Mouse (Mus musculus): Measurements from ENCODE around the gene Arl13a. TPM values are rescaled to one million over a fixed set of nuclear protein-coding genes. Genes with fewer than 3 reads are reported as not detected.

Arl13a gene
- polyA plus RNA-seq, 1 experiment from 2014 or later = not detected

DNA sequence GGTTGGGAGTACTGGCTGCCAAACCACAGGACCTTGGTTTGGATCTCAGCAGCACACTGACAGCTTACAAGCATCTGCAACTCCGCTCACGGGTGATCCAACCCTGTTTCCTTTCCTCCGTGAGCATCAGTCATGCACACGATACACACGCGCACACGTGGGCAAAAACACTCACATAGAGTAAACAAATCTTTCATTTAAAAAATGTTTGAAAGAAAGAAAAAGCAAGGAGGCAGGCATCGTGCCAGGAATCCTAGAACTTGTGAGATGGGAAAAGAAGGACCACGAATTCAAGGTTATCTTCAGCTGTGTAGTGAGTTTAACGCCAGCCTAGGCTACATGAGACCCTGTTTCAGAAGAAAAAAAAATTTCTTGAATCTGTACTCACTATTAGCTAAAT, 58.6 kb downstream of the Arl13a start:
- WGBS = 73% methylated on average over 10 of the region's 10 CpGs
- Histone ChIP-seq H3K9ac (ENCODE audit: low read length) (no peak overlapping the region), H3K4me1 (replicated peaks; ENCODE audit: control insufficient read depth, insufficient read depth) (no peaks in the 10 kb centered on the region), H3K27ac (replicated peaks) (no peak overlapping the region), H3K27me3 (ENCODE audit: control insufficient read depth, insufficient read depth, low read length) (no peaks in the 10 kb centered on the region), H3K9me3 (ENCODE audit: control insufficient read depth, low read length) (no peaks in the 10 kb centered on the region), H3K4me3 (ENCODE audit: low read depth, low read length) (no peak overlapping the region), H3K4me2 (replicated peaks; ENCODE audit: low read depth) (no peak overlapping the region), H3K36me3 (ENCODE audit: control insufficient read depth, insufficient read depth, low read length) (no peaks in the 10 kb centered on the region)
- ATAC-seq (ENCODE audit: low FRiP score, low TSS enrichment) (no peak), DNase-seq (ENCODE audit: low spot score) (no peak)
- no peak for TF ChIP-seq EP300 (optimal IDR thresholded peaks at IDR 0.05)
- TF ChIP-seq CTCF (IDR thresholded peaks at IDR 0.05; ENCODE audit: low read depth) = no peak

DNA sequence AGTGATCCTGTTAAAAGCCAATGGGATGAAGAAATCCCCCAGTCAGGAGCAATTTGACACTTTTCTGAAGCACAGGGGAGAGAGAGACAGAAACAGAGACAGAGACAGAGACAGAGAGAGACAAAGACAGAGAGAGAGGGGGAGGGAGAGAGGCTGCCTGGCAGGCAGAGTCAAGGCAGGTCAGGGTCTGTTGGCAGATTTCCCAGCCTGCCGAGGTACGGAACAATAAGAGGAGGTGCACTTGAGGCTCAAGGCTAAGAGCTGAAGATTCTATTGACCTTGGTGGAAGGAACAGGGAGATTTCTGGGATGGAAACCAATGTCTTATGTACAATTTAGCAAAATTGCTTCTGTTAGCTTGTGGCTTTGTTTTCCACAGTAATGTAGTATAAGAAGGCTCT, 60.9 kb downstream of the Arl13a start:
- 52% methylated on average over 2 of the region's 2 CpGs for WGBS
- no peaks in the 10 kb centered on the region for H3K36me3 ChIP-seq (ENCODE audit: control insufficient read depth, insufficient read depth, low read length)

More for the DNA sequence above, 60.9 kb downstream of the Arl13a start:
- Histone ChIP-seq H3K4me3 (ENCODE audit: low read depth, low read length) (no peak overlapping the region), H3K27ac (replicated peaks) (no peak overlapping the region), H3K27me3 (ENCODE audit: control insufficient read depth, insufficient read depth, low read length) (no peaks in the 10 kb centered on the region), H3K9ac (ENCODE audit: low read length) (no peak overlapping the region), H3K9me3 (ENCODE audit: control insufficient read depth, low read length) (no peaks in the 10 kb centered on the region), H3K4me2 (replicated peaks; ENCODE audit: low read depth) (no peak overlapping the region), H3K4me1 (replicated peaks; ENCODE audit: control insufficient read depth, insufficient read depth) (no peaks in the 10 kb centered on the region)
- TF ChIP-seq EP300 (optimal IDR thresholded peaks at IDR 0.05) (no peak), CTCF (IDR thresholded peaks at IDR 0.05; ENCODE audit: low read depth) (no peak)
- DNase-seq (ENCODE audit: low spot score) (no peak), ATAC-seq (ENCODE audit: low FRiP score, low TSS enrichment) (no peak)

Other genes starting within 250 kb of the Arl13a start
- gene Sytl4, start 205.7 kb upstream of the Arl13a start, polyA plus RNA-seq (2015; fragmentation: Nextera tagmentation; extraction: Ambion mirVana) = 3.6 and 3.9 TPM in 2 replicates
- 12.2 and 12.8 TPM in 2 replicates for gene Cstf2, start 128.3 kb upstream of the Arl13a start, polyA plus RNA-seq (2015; fragmentation: Nextera tagmentation; extraction: Ambion mirVana)
- gene Xkrx, start 25.4 kb upstream of the Arl13a start, polyA plus RNA-seq (2015; fragmentation: Nextera tagmentation; extraction: Ambion mirVana) = 10.4 and 11.4 TPM in 2 replicates
- gene Nox1, start 34.5 kb downstream of the Arl13a start, polyA plus RNA-seq (2015; fragmentation: Nextera tagmentation; extraction: Ambion mirVana) = 0.15 and 0.16 TPM in 2 replicates
- 12.8 and 13.7 TPM in 2 replicates for gene Trmt2b, start 89.5 kb downstream of the Arl13a start, polyA plus RNA-seq (2015; fragmentation: Nextera tagmentation; extraction: Ambion mirVana)
- gene Tmem35a, start 107.7 kb downstream of the Arl13a start, polyA plus RNA-seq (2015; fragmentation: Nextera tagmentation; extraction: Ambion mirVana) = 1.7 and 2.0 TPM in 2 replicates
- 6.2 and 7.4 TPM in 2 replicates for gene Cenpi, start 120.6 kb downstream of the Arl13a start, polyA plus RNA-seq (2015; fragmentation: Nextera tagmentation; extraction: Ambion mirVana)
- 0.35 and 0.41 TPM in 2 replicates for gene Drp2, start 217.1 kb downstream of the Arl13a start, polyA plus RNA-seq (2015; fragmentation: Nextera tagmentation; extraction: Ambion mirVana)

Measured in stomach, postnatal 0 days (tissue).